Mouse (Mus musculus) embryonic facial prominence, embryonic 14.5 days (tissue): Measurements from ENCODE around the gene Adh1. TPM values are rescaled to one million over a fixed set of nuclear protein-coding genes. Genes with fewer than 3 reads are reported as not detected.

Experiments
- ATAC-seq: fragments of 200-750 bp; cut with Nextera tagmentation; 2 replicates; pipeline ENCODE4 v1.8.0; 2017; ENCODE audit warnings: low read depth, moderate number of reproducible peaks, moderate TSS enrichment
- DNase-seq: peaks from one replicate; pipeline ENCODE4 v3.0.0-alpha.2; 2015; ENCODE audit warnings: low spot score
- H3K27ac ChIP-seq: fragments of 300-500 bp; sonication (generic); replicated peaks from 2 replicates; pipeline ENCODE4 v1.5.1; 2014; ENCODE audit warnings: low read depth, mild to moderate bottlenecking, low read length, moderate library complexity
- H3K27me3 ChIP-seq: fragments of 300-500 bp; sonication (generic); replicated peaks from 2 replicates; pipeline ENCODE4 v1.6.1; 2014; ENCODE audit warnings: low read length; ENCODE audit not compliant: control insufficient read depth, insufficient read depth
- H3K36me3 ChIP-seq: fragments of 300-500 bp; sonication (generic); 2 replicates; pipeline ENCODE4 v1.6.1; 2014; ENCODE audit warnings: low read length, mixed read lengths; ENCODE audit not compliant: control insufficient read depth, insufficient read depth
- H3K4me1 ChIP-seq: fragments of 300-500 bp; sonication (generic); 2 replicates; pipeline ENCODE4 v1.6.1; 2014; ENCODE audit warnings: antibody characterized with exemption, low read length; ENCODE audit not compliant: control insufficient read depth, insufficient read depth
- H3K4me2 ChIP-seq: fragments of 300-500 bp; sonication (generic); 2 replicates; pipeline ENCODE4 v1.6.1; 2014; ENCODE audit warnings: low read depth, mild to moderate bottlenecking, low read length, moderate library complexity, mixed read lengths
- H3K4me3 ChIP-seq: fragments of 300-500 bp; sonication (generic); 2 replicates; pipeline ENCODE4 v1.5.1; 2014; ENCODE audit warnings: low read depth, mild to moderate bottlenecking, low read length
- H3K9ac ChIP-seq: fragments of 300-500 bp; sonication (generic); 2 replicates; pipeline ENCODE4 v1.6.1; 2014; ENCODE audit warnings: low read depth, mild to moderate bottlenecking, low read length, moderate library complexity, mixed read lengths
- H3K9me3 ChIP-seq: fragments of 300-500 bp; sonication (generic); 2 replicates; pipeline ENCODE4 v1.6.1; 2016; ENCODE audit warnings: low read length; ENCODE audit not compliant: control insufficient read depth
- WGBS: fragments of 180-500 bp; shearing (Covaris S2); extraction: QIAGEN DNeasy Blood & Tissue Kit; methylation state at CpG from one replicate; pipeline ENCODE4 v1.1.7; 2014; 5-methylcytosine and 5-hydroxymethylcytosine counted together
- polyA plus RNA-seq: library from polyadenylated mRNA; unstranded; fragments of >200 nt; fragmentation: Nextera tagmentation; extraction: Ambion mirVana; gene quantifications from 2 replicates; pipeline ENCODE4 v1.2.1, GENCODE M21; 2014

Adh1 gene
- polyA plus RNA-seq, 1 experiment from 2014 or later, result 24.2 TPM

GRCm38 (mm10) chr3:138263154-138263930 lies 2.6 kb downstream of the Adh1 start:
- Histone ChIP-seq H3K4me2 (no peak overlapping the region), H3K4me3 (no peak overlapping the region), H3K27me3 (no peaks in the 10 kb centered on the region), H3K36me3 (no peaks in the 10 kb centered on the region), H3K9me3 (no peaks in the 10 kb centered on the region), H3K4me1 (0 out of 2 replicates have a peak, but pooled peaks cover 4% of the 10 kb centered on the region), H3K27ac (no peak overlapping the region), H3K9ac (no peak overlapping the region)
- DNase-seq, result peak; percentile 44
- 51% methylated on average over 5 of the region's 5 CpGs for WGBS
- peak; percentile 41; the same call in 1 of the 2 replicates for ATAC-seq

- Histone ChIP-seq H3K4me1 (0 out of 2 replicates have a peak, but pooled peaks cover 4% of the 10 kb centered on the region), H3K27ac (no peak overlapping the region), H3K9me3 (no peaks in the 10 kb centered on the region), H3K9ac (no peak overlapping the region), H3K36me3 (no peaks in the 10 kb centered on the region), H3K27me3 (no peaks in the 10 kb centered on the region), H3K4me3 (no peak overlapping the region), H3K4me2 (no peak overlapping the region)
- 55% methylated on average over 3 of the region's 3 CpGs for WGBS
- DNase-seq, result peak; percentile 59
- ATAC-seq, result no peak
Observed at GRCm38 (mm10) chr3:138264648-138265047, 3.9 kb downstream of the Adh1 start.

- H3K4me1 ChIP-seq, result peaks cover 4% of the 10 kb centered on the region; the same call in 1 of the 2 replicates
- H3K27me3 ChIP-seq, result no peaks in the 10 kb centered on the region
- H3K4me3 ChIP-seq, result no peak overlapping the region
- H3K36me3 ChIP-seq, result no peaks in the 10 kb centered on the region
- no peak for DNase-seq
- no peak overlapping the region for H3K9ac ChIP-seq
- ATAC-seq, result no peak
- H3K4me2 ChIP-seq, result no peak overlapping the region
- H3K9me3 ChIP-seq, result no peaks in the 10 kb centered on the region
- no peak overlapping the region; the same call in 1 of the 2 replicates for H3K27ac ChIP-seq
- whole genome bisulfite sequencing, result 4% methylated on average over 1 of the region's 1 CpGs
Observed at GRCm38 (mm10) chr3:138270507-138270906, 9.7 kb downstream of the Adh1 start.

DNA sequence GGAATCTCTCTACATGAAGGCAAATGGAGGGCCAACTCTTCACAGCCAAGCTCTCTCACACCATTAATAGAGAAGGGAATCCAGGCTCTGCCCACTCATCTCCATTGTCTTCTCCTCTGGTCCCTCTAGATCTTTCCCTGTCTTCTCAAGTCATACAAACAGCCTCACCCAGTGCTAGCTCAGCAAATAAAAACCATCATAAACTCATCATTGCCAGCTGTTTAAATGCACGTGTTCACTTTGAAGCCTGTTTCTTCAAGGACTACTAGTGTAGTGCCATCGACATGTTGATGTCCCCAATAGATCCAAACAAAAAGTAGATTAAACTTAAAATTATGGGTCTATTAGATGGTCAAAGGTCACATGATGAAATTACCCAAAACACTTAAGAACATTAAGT lies 10.5 kb downstream of the Adh1 start:
- H3K4me2 ChIP-seq, result no peak overlapping the region
- no peak for DNase-seq
- no peaks in the 10 kb centered on the region for H3K27me3 ChIP-seq
- peaks cover 4% of the 10 kb centered on the region; the same call in 1 of the 2 replicates for H3K4me1 ChIP-seq
- WGBS, result 84% methylated on average over 2 of the region's 2 CpGs
- no peaks in the 10 kb centered on the region for H3K9me3 ChIP-seq
- no peaks in the 10 kb centered on the region for H3K36me3 ChIP-seq
- ATAC-seq, result no peak
- H3K9ac ChIP-seq, result no peak overlapping the region
- no peak overlapping the region for H3K27ac ChIP-seq
- H3K4me3 ChIP-seq, result no peak overlapping the region

GRCm38 (mm10) chr3:138273080-138273479 lies 12.3 kb downstream of the Adh1 start:
- Histone ChIP-seq H3K27ac (no peak overlapping the region), H3K4me2 (no peak overlapping the region), H3K4me3 (no peak overlapping the region), H3K27me3 (no peaks in the 10 kb centered on the region), H3K9ac (no peak overlapping the region), H3K4me1 (peaks cover 4% of the 10 kb centered on the region; the same call in 1 of the 2 replicates), H3K9me3 (no peaks in the 10 kb centered on the region), H3K36me3 (no peaks in the 10 kb centered on the region)
- ATAC-seq (no peak), DNase-seq (peak; percentile 63)
- WGBS, result 70% methylated on average over 7 of the region's 7 CpGs

GRCm38 (mm10) chr3:138275100-138275499 lies 14.3 kb downstream of the Adh1 start:
- 58% methylated on average over 3 of the region's 3 CpGs for WGBS

GRCm38 (mm10) chr3:138282556-138282955 lies 21.8 kb downstream of the Adh1 start:
- no peak overlapping the region for H3K4me3 ChIP-seq
- H3K4me1 ChIP-seq, result no peaks in the 10 kb centered on the region
- no peak for DNase-seq
- H3K27ac ChIP-seq, result no peak overlapping the region
- H3K27me3 ChIP-seq, result no peaks in the 10 kb centered on the region
- ATAC-seq, result no peak
- H3K9me3 ChIP-seq, result no peaks in the 10 kb centered on the region
- no peak overlapping the region for H3K4me2 ChIP-seq
- WGBS, result 91% methylated on average over 9 of the region's 9 CpGs
- H3K36me3 ChIP-seq, result no peaks in the 10 kb centered on the region
- no peak overlapping the region for H3K9ac ChIP-seq

More at GRCm38 (mm10) chr3:138275100-138275499, 14.3 kb downstream of the Adh1 start:
- no peak for ATAC-seq
- Histone ChIP-seq H3K9me3 (no peaks in the 10 kb centered on the region), H3K4me2 (no peak overlapping the region), H3K4me1 (peaks cover 4% of the 10 kb centered on the region; the same call in 1 of the 2 replicates), H3K27me3 (no peaks in the 10 kb centered on the region), H3K9ac (no peak overlapping the region), H3K4me3 (no peak overlapping the region), H3K27ac (no peak overlapping the region), H3K36me3 (no peaks in the 10 kb centered on the region)
- no peak for DNase-seq

- WGBS, result 100% methylated on average over 1 of the region's 1 CpGs
- Histone ChIP-seq H3K27me3 (no peaks in the 10 kb centered on the region), H3K9ac (no peak overlapping the region), H3K4me2 (no peak overlapping the region), H3K27ac (no peak overlapping the region), H3K9me3 (no peaks in the 10 kb centered on the region), H3K4me1 (no peaks in the 10 kb centered on the region), H3K36me3 (no peaks in the 10 kb centered on the region), H3K4me3 (no peak overlapping the region)
- DNase-seq (no peak), ATAC-seq (no peak)
Observed at GRCm38 (mm10) chr3:138283831-138284230, 23.0 kb downstream of the Adh1 start.

DNA sequence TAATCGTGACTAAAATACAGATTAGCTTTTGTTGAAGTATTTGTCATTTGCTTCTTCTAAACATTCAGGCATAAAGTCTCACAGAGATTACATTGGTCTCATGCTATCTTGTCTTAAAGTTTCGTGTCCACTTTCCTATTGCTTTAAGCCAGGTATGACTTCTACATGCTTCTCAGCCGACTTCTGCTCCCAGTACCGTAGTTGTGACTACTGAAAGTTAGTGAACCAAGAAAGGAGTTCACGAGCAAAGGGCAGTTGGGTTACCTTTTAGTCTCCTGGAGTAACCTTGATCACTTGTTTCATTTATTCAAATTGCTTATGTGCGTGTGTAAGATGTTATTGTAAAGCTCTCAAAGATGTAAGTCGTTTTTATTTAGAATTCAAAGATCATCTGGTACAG lies 25.2 kb downstream of the Adh1 start:
- no peak overlapping the region for H3K9ac ChIP-seq
- no peaks in the 10 kb centered on the region for H3K9me3 ChIP-seq
- H3K4me3 ChIP-seq, result no peak overlapping the region
- H3K27me3 ChIP-seq, result no peaks in the 10 kb centered on the region
- ATAC-seq, result no peak
- H3K27ac ChIP-seq, result no peak overlapping the region
- H3K36me3 ChIP-seq, result no peaks in the 10 kb centered on the region
- no peak for DNase-seq
- no peaks in the 10 kb centered on the region for H3K4me1 ChIP-seq
- WGBS, result 90% methylated on average over 7 of the region's 7 CpGs
- no peak overlapping the region for H3K4me2 ChIP-seq
